In genomic region chr13:56115386-56115785, GRCm38 (mm10) we compare ENCODE assay signal across 8 mouse cellular contexts. TPM values are rescaled to one million over a fixed set of nuclear protein-coding genes. Genes with fewer than 3 reads are reported as not detected.
A peak's percentile ranks its signal among the peaks of the same experiment; 100 is the strongest.
DNase-seq lines count a peak whose midpoint lies in the region; ATAC-seq and TF ChIP-seq lines count a peak whose summit lies in the region.

No protein-coding gene starts in this region.

- ATAC-seq in limb, embryonic 14.5 days (ENCODE audit: low FRiP score, low read depth), result peak; percentile 32; the same call in 1 of the 2 replicates
- no peak for ATAC-seq in monocyte, adult 5-6 weeks (replicated peaks; ENCODE audit: insufficient number of reproducible peaks, low FRiP score, low TSS enrichment, poor library complexity, severe bottlenecking)

- peaks cover 66% of the 10 kb centered on the region for H3K4me1 ChIP-seq in limb, embryonic 14.5 days (ENCODE audit: control insufficient read depth, insufficient read depth, low read length)

- H3K27me3 ChIP-seq in limb, embryonic 14.5 days (ENCODE audit: control insufficient read depth, insufficient read depth, low read length), result no peaks in the 10 kb centered on the region

- H3K9ac ChIP-seq in limb, embryonic 14.5 days (ENCODE audit: low read depth, low read length, severe bottlenecking), result peak overlapping the region; percentile 40; the same call in 1 of the 2 replicates

- intact Hi-C loops in heart, postnatal 10 days (cut with DNase I), result no loop called here

- peak; percentile 18 for DNase-seq in 3T3-L1 (ENCODE audit: low read depth, low spot score)
- peak; percentile 72 for DNase-seq in Muller cell, postnatal 12 days (ENCODE audit: inconsistent ontology term)
- peak; percentile 68 to 69 for DNase-seq in heart, postnatal 10 days
- peak; percentile 61 for DNase-seq in limb, embryonic 14.5 days (ENCODE audit: low spot score)
- DNase-seq in cerebellum, postnatal 25 days, result no peak
- DNase-seq in frontal cortex, postnatal 14 days (ENCODE audit: low spot score in 2 of 2), result no peak
- no peak for DNase-seq in layer of hippocampus, adult 11-12 months (ENCODE audit: low spot score)

- no peak overlapping the region for H3K4me3 ChIP-seq in limb, embryonic 14.5 days (replicated peaks; ENCODE audit: low read length)

- 30% methylated on average over 9 of the region's 9 CpGs for WGBS in limb, embryonic 14.5 days

- H3K4me2 ChIP-seq in limb, embryonic 14.5 days (replicated peaks; ENCODE audit: low read depth, low read length, severe bottlenecking), result no peak overlapping the region

- H3K9me3 ChIP-seq in limb, embryonic 14.5 days (ENCODE audit: control insufficient read depth, low read length), result no peaks in the 10 kb centered on the region

- peaks cover 35% of the 10 kb centered on the region for H3K36me3 ChIP-seq in limb, embryonic 14.5 days (ENCODE audit: control insufficient read depth, insufficient read depth, low read length)

- H3K27ac ChIP-seq in limb, embryonic 14.5 days (replicated peaks; ENCODE audit: low read depth, low read length), result peak overlapping the region; percentile 78

- no peak for TF ChIP-seq POLR2A in limb, embryonic 14.5 days (IDR thresholded peaks at IDR 0.05; ENCODE audit: borderline replicate concordance, extremely low read depth, insufficient read depth, insufficient read length)

RNA-seq across cellular contexts. Expression of gene H2afy, which starts 20.8 kb away (rescaled TPM):
- total RNA-seq in heart, postnatal 10 days (2021), result 10 to 100 TPM; 76.6 to 79.5 TPM
- polyA plus RNA-seq in limb, embryonic 14.5 days (2012; rRNA removed), result 231 and 297 TPM in 2 replicates
- polyA plus RNA-seq in limb, embryonic 14.5 days (2014; fragmentation: Nextera tagmentation; extraction: Ambion mirVana), result 304 and 351 TPM in 2 replicates
- total RNA-seq in monocyte, adult 5-6 weeks (2017), result 218 to 284 TPM (median 219 TPM) in 3 replicates

Comparison
In these comparisons a context has a peak if more than half of its experiments do, and no peak if none do; other contexts are left out.
1. DNase-seq: peak in 3T3-L1 (single experiment), Muller cell, postnatal 12 days (single experiment), heart, postnatal 10 days (2 of 2) and limb, embryonic 14.5 days (single experiment); none in cerebellum, postnatal 25 days (0 of 2), frontal cortex, postnatal 14 days (0 of 2) and layer of hippocampus, adult 11-12 months (single experiment).